Mouse (Mus musculus) stomach, postnatal 0 days (tissue): ENCODE measurements around the gene Nrp2.

Experiments
- CTCF ChIP-seq: IDR thresholded peaks from 2 replicates; pipeline ENCODE4 v1.5.1; 2016; ENCODE audit warnings: antibody characterized with exemption, low read depth, mild to moderate bottlenecking, moderate library complexity
- EP300 ChIP-seq: optimal IDR thresholded peaks from 2 replicates; pipeline ENCODE3; 2016; ENCODE audit warnings: antibody characterized with exemption

DNA sequence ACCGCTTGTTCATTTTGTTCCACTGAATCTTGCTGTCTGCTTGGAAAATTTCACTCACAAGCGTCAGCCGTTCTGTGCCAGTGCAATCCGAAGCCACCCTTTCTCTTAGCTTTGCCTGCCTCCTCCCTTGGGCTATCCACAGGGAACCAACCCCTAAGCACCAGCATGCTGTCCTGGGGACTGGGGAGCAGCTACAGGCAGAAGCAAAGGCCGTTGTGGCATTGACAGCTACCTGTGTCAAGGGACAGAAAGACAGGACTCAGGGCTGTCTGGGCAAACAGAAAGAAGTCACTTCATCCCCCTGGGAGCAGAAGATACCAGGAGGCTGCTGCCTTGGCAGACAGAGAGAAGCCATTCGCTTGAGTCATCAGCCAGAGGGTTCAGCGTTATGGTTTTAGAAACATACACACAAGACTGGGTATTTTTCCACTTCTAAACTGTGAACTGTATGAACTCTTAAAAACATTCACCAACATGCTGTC lies 18.7 kb downstream of the Nrp2 start:
- TF ChIP-seq CTCF (no peak), EP300 (no peak)
